Mouse (Mus musculus) ES-CJ7 (cell line): Measurements from ENCODE around the gene Dennd6a.
A peak's percentile ranks its signal among the peaks of the same experiment; 100 is the strongest.
"Not testable (repeated sequence)": the region's sequence is repeated elsewhere in the genome, so short reads cannot be mapped to it uniquely, and the experiment has no call there.

Experiments used
- DNase-seq: peaks from one replicate; pipeline ENCODE4 v3.0.0; 2011; ENCODE audit warnings: low read depth, low spot score

Dennd6a gene

DNA sequence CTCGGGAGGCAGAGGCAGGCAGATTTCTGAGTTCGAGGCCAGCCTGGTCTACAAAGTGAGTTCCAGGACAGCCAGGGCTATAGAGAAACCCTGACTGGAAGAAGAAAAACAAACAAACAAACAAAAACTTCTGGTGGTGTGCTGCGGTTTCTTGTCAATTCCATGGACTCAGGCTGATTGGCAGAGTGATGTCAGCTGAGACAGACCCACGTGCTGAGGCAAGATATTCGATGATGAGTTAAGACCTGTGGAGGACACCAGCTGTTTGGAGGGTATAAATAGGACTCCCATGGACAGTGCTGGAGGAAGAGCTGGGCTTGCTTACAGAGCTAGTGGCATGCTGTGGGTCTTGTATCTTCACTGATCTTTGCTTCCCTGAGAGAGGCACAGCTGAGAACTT is at the start of gene Dennd6a:
Dennd6a (plus strand) TSS at position 301 of the 400 bp plus-strand sequence.
- not testable (repeated sequence) for DNase-seq

DNA sequence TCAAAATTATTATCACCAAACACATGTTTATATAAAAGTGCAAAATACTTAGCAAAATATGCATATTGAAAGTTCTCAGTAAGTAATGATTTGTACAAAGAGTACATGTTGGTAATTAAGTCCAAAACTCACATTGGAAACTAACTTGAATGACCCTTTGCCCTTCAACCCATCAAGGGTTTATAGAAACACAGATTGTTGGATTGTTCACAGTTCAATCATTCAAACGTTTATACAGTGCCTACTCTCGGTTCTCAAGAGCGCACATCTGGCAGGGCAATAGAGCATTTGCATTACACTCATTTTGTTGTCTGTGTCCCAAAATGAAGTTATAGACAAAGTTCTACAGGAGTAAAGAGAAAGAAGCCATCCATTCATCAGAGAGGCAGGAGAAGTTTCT is 47.7 kb upstream of the Dennd6a start:
- peak; percentile 17 for DNase-seq

GRCm38 (mm10) chr14:26528296-26528695 is 45.4 kb upstream of the Dennd6a start:
- no peak for DNase-seq

DNA sequence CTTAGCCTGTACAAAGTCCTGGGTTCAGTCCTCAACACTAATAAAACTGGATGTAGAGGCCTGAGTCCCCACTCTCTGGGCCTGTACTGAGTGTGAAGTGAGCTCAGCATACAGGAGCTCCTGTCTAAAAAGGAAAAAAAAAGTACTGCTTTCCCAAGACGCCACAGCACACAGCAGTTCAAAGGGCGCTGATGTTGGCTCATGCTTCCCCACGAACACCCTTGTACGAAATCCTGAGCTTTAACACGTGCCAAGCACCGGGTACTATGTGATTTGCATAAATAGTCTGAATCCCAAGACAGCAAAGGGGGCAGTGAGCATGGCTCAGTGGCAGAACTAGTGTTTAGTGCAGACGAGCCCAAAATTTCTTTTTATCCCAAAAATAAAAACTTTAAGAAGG is 43.3 kb upstream of the Dennd6a start:
- DNase-seq, result no peak

DNA sequence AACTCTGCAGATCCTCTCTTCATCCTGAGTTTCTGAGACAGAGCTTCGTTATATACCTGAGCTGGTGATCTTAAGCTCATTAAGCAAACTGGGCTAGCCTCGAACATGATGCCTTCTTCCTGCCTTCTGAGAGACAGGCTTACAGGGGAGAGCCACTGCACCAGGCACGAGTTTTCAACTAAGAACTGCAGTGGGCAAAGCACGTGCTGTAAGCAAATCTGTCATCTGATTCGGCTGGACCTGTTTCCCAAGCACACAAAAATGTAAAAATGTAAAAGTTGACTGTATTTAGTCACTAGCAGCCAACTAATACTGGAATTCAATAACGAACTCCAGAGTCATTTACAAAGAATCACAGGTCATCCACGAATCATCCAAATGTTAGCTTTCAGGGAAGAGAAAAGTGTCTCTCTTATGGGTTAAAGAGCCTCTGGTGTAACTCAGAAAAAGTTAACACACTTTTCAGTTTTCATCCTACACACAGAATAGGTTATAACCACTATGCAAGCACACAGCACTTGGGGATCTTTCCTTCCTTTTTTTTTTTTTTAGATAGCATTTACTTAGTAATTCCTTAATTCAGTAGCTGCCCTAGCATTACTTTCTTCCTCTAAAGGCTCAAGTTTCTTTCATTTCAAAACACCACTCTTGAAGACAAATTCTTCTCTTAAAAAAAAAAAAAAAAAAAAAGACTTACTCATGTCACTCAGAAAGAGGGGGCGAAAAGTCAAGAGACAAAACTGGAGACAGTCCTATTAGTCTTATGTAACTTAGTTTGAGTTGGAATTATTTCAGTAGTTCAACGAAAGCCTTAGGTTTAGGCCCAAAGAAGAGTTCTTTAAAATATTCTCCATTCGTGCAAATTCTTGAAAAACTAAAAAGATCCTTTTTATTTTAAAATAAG is 42.0 kb upstream of the Dennd6a start:
- no peak for DNase-seq

DNA sequence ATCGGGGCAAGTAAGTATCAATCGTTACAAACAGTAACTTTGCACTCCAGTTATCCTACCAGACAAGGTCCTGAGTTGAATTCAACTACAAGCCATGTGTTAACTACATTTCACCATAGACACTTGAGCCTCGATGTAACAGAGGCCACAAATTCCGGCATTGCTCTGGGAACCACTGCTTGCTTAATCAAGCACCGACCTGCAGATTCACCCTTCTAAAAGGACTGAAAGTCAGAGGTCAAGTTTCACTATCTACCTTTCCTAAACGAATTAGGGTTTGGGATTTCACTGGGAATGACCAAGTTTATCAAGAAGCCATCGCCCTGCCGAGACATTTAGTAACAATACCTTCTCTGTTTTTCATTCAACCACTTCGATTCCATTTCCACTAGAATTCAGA is 40.9 kb upstream of the Dennd6a start:
- no peak for DNase-seq

- DNase-seq, result no peak
Measured at GRCm38 (mm10) chr14:26533267-26533666, 40.4 kb upstream of the Dennd6a start.

GRCm38 (mm10) chr14:26533821-26534756 is 39.6 kb upstream of the Dennd6a start:
- DNase-seq, result peak; percentile 50

DNA sequence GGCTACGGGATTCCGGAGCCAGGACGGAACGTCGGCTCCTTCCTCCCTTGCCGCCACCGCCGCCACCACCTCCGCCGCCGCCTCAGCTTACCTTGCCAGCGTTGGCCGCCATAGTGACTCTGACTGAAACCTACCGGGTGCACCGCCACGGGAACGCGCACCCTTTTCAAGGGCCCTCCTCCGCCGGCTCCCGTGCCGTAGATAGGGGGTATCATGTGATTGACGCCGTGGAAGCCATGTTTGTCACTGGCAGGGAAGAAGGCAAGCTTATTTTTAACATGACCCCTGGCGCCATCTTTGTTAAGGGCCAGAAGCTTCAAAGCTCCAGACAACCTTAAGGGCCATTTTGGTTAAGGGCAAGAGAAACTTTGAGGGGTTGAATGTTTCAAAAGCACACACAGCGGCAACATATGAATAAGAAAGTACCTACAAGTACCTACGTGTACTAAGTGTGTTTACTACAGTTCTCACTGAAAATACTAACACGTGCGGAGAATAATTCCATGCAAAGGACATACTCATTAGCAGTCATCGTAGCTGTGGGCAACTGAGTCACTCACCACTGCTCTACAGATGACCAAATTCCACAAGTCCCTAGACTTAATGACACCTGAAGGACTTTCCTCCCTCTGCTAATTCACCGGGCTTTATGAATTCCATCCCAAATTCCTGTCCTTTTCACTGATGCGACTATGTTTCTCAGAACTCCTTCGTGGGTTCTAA is 38.7 kb upstream of the Dennd6a start, which contains the start of gene Slmap:
Slmap (minus strand) TSS at position 175 of the 723 bp plus-strand sequence.
- DNase-seq, result peak; percentile 99

DNA sequence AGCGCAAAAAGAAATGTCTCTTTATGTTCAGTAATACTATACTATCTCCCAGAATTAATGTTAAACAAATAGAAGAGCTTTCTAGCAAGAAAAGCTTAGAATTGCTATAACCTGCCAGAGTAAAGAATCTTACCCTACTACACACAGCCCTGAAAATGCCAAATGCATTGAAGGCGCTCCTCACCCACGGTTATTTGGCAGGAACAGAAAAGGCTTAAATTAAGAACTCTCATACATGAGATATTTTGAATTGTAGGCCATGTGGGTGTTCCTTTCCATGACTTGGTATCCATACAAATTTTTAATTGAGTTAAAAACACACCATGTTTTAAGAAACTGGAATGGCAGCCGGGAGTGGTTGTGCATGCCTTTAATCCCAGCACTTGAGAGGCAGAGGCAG is 34.4 kb upstream of the Dennd6a start:
- no peak for DNase-seq

DNA sequence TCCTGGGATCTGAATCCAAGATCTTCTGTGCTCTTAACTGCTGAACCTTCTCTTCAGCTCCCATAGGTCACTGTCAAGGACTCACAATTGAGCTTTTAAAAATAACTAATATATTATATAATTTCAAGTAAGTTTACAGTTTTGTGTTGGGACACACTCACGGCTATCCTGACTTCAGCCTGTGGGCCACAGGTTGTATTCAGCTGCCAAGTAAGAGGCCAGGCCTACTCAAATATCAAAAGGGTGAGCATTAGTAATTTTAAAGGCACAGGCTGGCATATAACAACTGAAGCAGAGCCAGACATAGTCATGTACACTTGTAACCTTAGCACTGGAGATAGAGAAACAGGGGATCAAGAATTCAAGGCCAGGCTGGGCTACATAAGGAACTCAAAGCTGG is 33.1 kb upstream of the Dennd6a start:
- no peak for DNase-seq

DNA sequence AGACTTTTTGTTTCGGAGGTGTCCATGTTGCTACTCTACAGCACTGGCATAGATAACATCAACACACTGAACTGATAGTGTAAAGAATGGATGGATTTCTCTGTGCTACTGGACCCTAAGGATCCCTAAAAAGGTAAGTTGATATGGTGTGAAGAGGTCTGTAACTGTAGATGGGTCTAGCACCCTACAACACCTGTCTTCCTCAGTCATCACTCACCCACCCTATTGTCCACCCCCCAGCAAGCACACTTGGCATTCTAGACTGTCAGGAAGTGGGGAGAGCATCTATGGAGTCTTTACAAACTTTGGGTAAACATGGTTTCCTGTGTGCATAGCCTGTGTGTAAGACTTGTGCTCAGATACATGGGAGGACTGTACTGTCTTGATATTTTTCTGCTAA is 31.5 kb upstream of the Dennd6a start:
- no peak for DNase-seq

GRCm38 (mm10) chr14:26547516-26548488 is 25.9 kb upstream of the Dennd6a start:
- no peak for DNase-seq

GRCm38 (mm10) chr14:26550712-26551111 is 22.9 kb upstream of the Dennd6a start:
- no peak for DNase-seq

GRCm38 (mm10) chr14:26552441-26552840 is 21.2 kb upstream of the Dennd6a start:
- no peak for DNase-seq

DNA sequence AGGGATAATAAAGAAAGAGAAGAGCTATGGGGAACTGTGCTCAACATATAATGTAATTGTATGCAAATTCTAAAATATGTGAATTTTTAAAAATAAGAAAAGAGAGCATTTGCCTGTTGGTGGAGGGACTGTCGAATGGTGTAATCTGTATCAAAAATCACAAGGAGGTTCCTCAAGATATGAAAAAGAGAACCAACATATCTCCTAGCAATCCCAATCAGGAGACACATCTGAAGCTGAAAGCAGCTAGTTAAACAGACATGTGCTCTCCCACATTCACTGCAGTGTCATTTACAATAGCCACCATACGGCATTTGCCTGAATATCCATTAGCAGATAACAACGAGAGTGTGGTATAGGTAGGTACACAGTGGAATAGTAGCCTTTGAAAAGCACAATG is 20.8 kb upstream of the Dennd6a start:
- DNase-seq, result no peak

DNA sequence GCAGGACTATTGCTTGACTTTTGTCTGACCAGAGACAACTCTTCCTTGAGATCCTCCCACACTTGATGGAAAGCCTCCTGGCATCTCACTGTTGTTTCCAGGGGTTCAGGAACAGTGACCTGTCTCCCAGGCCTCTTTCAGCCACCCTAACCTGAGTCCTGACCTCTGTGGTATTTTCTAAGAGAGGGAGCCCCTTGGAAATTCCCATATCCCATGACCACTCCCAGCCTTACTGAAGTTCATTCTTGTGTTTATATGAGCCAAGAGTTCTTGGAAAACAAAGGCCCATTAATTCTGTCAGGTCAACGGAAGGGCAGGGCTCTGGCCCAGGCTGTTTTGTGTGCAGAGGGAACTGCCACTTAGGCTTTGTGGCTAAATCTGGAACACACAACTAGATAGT is 16.1 kb upstream of the Dennd6a start:
- peak; percentile 41 for DNase-seq

- DNase-seq, result no peak
Measured at GRCm38 (mm10) chr14:26558536-26558935, 15.1 kb upstream of the Dennd6a start.

DNA sequence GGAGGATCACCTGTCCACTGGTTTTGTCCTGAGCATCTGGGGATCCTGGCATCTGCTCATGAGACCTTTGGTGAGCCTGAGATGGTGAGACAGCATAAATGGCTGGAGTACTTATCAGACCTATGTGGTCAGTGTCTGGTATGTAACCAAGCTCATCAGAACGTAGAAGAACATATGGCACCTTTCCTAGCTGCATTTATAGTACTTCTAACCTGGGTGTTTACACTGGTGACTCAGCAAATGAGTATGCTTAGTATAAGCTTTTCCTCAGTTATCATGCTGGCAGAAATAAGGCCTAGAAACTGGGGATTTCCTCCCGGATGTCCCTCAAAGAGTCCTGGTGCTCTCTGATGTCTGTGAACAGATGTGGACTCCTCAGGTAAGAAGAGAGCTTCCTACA is 11.4 kb upstream of the Dennd6a start:
- DNase-seq, result no peak

DNA sequence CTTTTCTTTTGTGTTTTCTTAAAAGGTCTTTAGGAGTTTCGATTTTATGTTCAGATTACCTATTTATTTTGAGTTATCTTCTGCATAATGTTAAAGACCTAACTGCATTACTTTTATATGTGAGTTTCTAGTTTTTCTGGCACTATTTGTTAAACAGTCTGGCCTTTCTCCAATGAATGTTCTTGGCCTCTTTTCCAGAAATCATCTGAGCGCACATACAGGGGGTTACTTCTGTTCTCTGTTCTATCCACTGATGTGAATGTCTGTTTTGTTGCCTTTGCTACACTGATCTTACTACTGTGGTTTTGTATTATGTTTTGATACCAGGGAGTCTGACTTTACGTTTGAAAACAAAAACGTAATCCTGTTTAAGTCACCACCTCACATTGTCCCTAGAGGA is 3.8 kb upstream of the Dennd6a start:
- no peak for DNase-seq
